Mouse (Mus musculus): ENCODE results near the gene Plscr3. TPM values are rescaled to one million over a fixed set of nuclear protein-coding genes. Genes with fewer than 3 reads are reported as not detected.

The Plscr3 gene
- total RNA-seq, 1 experiment from 2014 or later, result 33.3 TPM

DNA sequence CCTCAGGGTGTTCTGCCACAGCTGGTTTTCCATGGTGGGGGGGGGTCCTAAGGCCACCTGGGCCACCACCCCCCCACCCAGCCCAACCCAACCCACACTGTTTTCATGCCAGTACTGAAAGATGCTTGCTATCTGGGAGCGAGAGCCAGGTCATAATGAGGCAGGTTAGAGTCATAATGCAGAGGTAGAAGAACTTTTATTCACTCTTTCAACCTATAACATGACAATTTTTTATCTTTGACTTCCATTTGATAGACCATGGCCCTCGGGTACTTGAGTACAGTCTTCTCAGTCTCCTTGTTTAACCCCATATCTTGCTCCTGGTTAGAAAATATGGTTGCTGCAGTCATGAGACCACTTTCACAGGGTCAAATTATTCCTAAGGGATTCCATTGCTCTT is 27.8 kb upstream of the Plscr3 start, which contains the start of gene Spem2:
TSS of gene Spem2 (minus strand) at position 101 of the 400 bp plus-strand sequence.
- no peak for ATAC-seq (replicated peaks in 1 of 2; ENCODE audit: insufficient read depth in 1 of 2, low FRiP score in 2 of 2, low TSS enrichment in 1 of 2, low read depth in 1 of 2, poor library complexity in 2 of 2, severe bottlenecking in 2 of 2)

DNA sequence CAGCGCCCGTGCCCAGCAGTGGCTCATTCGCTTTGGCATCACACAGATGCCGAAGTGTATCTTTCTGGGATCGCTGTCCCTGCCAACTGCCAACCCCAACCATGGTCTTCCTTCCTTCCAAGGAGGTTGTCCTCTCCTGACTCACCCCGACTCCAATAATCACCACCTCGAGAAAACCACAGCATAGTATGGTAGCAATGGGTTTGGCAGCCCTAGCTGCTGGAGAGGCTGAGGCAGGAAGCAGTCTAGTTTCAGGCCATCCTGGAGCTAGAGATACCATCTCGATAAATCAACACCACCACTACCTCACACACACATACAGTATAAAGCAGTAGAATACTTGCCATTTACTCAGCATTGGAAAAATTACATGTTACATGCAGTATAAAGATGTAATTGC is 27.3 kb upstream of the Plscr3 start:
- ATAC-seq (replicated peaks in 1 of 2; ENCODE audit: insufficient read depth in 1 of 2, low FRiP score in 2 of 2, low TSS enrichment in 1 of 2, low read depth in 1 of 2, poor library complexity in 2 of 2, severe bottlenecking in 2 of 2), result no peak

DNA sequence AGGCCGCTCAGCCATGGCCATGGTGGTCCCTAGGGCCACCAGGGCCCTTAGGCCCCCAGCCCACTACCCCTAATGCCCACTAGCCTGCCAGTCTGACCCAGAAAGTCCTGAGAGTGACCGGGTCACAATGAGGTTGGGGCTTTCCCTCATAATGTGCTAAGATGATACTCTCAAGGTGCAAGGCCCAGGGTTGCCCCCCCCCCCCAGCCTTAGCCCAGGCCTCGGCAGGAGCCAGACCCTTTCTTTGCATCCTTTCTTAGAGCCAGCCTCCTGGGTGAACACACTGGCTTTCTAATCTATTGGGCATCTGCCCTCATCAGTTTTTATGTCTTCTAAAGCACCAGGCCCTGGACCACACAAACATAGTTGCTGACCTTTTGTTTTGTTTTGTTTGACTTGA is 24.1 kb upstream of the Plscr3 start, which contains the start of gene Spem1:
TSS of gene Spem1 (minus strand) at position 101 of the 400 bp plus-strand sequence.
- ATAC-seq (replicated peaks in 1 of 2; ENCODE audit: insufficient read depth in 1 of 2, low FRiP score in 2 of 2, low TSS enrichment in 1 of 2, low read depth in 1 of 2, poor library complexity in 2 of 2, severe bottlenecking in 2 of 2), result no peak

DNA sequence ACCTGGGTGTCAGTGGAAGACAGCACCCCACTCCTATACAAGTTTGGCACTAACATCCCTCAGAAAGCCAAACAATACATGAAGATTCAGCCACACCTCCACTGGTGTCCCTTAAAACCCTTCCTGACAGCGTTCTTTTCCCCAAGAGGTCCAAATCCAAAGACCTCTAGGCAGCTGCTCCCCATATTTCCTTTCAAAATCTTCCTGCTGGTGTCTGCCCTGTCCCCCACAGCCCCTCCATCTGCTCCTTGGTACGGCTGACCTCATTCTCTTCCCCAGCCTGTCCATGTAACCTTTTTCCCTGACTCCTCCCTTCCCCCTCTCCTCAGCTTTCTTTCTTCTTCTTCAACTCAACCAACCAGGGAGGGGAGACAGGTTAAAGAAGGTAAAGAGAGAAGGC is 22.7 kb upstream of the Plscr3 start:
- no peak for ATAC-seq (replicated peaks in 1 of 2; ENCODE audit: insufficient read depth in 1 of 2, low FRiP score in 2 of 2, low TSS enrichment in 1 of 2, low read depth in 1 of 2, poor library complexity in 2 of 2, severe bottlenecking in 2 of 2)

DNA sequence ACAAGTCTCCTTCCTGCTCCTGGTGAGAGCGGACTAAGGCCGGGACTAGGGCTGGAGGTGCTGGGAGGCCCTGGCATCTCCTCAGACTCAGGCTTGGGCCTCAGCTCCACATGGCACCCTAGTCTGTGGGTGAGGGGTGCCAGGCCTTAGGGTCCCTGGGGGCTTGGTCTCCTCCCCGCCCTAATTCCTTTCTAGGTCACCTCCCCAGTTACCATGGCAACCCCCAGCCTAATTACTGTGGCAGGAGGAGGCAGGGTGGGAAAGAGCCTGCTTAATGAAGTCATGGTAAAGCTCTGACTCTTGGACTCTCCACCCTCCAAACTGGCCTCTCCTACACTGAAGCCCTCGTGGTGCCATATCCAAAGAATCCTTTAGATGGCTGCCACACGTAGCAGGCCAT is 17.3 kb upstream of the Plscr3 start:
- no peak for ATAC-seq (replicated peaks in 1 of 2; ENCODE audit: insufficient read depth in 1 of 2, low FRiP score in 2 of 2, low TSS enrichment in 1 of 2, low read depth in 1 of 2, poor library complexity in 2 of 2, severe bottlenecking in 2 of 2)

DNA sequence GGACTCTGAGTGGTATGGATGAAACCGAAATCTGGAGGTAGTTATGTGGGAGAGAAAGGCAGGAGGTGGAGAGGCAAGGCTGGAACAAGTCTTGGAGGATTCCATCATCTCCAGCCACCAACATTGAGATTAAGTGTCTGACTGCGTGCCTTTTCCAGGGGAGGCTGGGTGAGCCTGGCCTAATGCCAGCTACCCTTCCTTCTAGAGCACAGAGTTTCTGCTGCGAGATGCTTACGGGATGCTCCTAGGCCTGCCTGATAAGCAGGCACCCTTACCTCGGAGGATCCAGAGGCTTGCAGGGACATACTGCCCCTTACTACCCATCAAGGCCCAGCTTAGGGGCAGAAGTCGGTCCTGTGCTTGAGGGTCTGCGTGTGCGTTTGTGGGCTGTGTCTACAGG is 12.6 kb upstream of the Plscr3 start:
- no peak for ATAC-seq (replicated peaks in 1 of 2; ENCODE audit: insufficient read depth in 1 of 2, low FRiP score in 2 of 2, low TSS enrichment in 1 of 2, low read depth in 1 of 2, poor library complexity in 2 of 2, severe bottlenecking in 2 of 2)

DNA sequence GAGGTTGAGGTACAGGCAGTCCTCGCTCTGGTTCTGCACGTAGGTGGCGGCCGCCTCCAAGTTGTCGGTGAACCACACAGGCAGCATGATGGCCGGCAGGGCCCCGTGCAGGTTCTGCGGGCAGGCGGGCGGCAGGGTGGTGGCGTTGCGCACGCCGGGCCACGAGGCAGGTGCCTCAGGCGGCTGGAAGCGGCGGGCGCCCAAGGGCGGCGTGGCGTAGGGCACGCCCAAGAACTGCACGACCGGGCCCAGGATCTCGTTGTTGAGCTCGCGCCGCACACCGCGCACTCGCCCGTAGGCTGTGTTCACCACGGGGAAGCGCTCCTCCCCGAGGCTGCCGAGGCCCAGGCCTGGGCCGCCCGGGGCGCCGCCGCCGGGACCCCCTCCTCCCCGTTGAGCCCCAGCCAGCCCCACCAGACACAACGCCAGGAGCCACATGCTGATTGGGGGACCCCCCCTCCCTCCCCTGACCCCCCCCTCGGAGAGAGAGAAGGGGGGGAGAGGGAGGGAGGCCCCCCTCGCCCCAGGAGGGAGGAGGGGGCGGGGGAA is 12.1 kb upstream of the Plscr3 start:
- ATAC-seq (replicated peaks in 1 of 2; ENCODE audit: insufficient read depth in 1 of 2, low FRiP score in 2 of 2, low TSS enrichment in 1 of 2, low read depth in 1 of 2, poor library complexity in 2 of 2, severe bottlenecking in 2 of 2), result peak in 1 of 2 experiments; percentile 26; a peak in 2 of 4 replicates

DNA sequence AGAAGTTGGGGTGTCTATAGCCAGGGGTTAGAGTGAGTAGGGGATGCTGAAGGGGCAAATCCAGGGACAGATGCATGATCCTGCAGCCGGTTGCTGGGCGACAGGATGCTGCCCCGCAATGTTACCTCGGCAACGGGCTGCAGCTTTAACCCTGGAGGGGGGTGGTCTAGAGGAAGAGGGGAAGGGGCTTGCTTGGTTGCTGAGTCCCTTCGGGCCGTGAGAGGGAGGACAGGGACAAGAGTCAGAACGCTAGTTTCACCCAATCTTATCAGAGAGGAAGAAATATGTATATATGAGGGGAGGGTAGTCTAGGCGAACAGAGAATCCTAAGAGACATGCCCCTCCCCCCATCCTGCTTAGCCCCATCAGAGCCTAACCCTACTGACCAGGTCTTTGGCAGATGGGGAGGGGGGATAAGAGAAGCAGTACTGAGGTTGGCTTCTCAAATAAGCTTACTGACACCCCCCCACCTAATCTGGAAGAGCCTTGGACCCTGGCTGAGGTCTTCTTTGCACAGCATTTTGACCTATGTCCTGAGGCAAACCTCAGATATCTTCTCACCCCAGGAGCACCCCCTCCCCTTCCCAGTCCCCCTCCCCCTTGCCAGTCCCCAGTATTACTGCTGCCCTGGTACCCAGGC is 10.7 kb upstream of the Plscr3 start:
- no peak for ATAC-seq (replicated peaks in 1 of 2; ENCODE audit: insufficient read depth in 1 of 2, low FRiP score in 2 of 2, low TSS enrichment in 1 of 2, low read depth in 1 of 2, poor library complexity in 2 of 2, severe bottlenecking in 2 of 2)

DNA sequence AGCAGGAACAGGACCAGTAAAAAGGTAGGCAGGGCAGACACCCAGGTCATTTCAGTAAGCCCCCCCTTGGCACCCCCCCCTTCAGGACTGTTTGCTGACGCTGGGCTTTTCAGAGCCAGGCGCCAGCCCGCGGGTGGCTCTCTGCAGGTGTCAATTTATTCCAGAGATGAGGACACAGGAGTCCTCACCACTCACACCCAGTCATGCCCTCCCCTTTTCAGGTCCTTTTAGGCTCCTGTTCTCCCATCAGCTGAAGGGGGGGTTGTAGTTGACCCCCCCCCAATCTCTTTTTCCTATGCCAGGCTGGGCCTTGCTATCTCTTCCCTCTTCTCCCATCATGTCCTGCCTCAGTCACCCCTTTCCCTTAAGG is 10.2 kb upstream of the Plscr3 start:
- no peak for ATAC-seq (replicated peaks in 1 of 2; ENCODE audit: insufficient read depth in 1 of 2, low FRiP score in 2 of 2, low TSS enrichment in 1 of 2, low read depth in 1 of 2, poor library complexity in 2 of 2, severe bottlenecking in 2 of 2)

DNA sequence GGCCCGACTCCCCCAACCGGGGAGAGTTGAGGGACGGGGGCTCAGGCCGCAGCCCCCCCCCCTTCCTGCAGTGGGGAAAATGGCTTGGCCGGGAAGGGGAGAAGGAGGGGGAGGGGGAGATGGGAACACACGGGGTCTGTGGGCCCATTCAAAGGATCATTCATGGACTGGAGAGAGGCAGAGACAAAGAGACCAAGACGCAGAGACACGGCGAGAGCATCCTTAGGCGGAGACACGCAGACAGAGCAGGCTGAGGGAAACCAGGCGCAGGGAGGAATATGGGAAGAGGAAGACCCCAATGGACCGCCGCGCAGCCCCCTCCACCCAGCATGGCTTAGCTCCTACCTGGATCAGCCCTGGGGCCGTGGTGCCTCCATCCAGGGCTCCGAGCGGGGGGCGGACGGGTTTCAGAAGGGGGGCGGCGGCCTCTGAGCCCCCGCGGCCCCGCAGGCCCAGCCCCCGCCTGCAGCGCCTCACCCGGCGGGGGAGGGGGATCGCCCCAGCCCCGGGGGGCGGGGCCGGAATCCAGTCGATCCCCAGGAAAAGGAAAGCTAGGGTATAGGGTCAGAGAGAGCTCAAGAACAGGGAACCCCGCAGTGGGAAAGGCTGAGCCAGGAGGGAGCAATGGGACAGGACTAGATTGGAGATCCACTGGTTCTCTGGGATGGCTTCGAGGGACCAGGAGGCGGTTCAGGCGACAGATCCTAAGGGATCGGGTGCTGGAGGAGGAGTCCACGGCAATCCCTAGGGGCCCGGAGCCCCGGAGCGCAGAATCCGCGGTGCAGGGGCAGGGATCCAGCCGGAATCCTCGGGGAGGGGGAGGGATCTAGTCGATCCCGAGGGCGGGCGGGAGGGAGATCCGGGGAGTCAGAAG is 9.2 kb upstream of the Plscr3 start:
- ATAC-seq (replicated peaks in 1 of 2; ENCODE audit: insufficient read depth in 1 of 2, low FRiP score in 2 of 2, low TSS enrichment in 1 of 2, low read depth in 1 of 2, poor library complexity in 2 of 2, severe bottlenecking in 2 of 2), result no peak

DNA sequence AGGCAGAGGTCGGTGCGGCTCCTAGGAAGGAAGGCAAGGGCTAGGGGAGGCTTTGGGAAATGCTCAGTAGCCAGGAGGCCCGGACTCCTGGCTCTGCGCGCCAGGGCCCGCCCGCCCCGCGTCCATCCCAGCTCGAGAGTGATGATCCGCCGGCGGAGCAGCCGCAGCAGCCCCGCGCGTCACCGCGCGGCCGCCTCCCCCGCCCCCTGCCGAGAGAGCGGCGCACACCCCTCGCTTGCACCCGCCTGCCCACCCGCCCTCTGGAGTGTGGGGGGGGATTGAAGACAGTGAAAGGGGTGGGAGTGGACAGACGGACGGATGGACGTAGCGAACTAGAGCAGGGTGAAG is 8.6 kb upstream of the Plscr3 start, which contains the start of gene Nlgn2:
TSS of gene Nlgn2 (minus strand) at position 181 of the 348 bp plus-strand sequence.
- ATAC-seq (replicated peaks in 1 of 2; ENCODE audit: insufficient read depth in 1 of 2, low FRiP score in 2 of 2, low TSS enrichment in 1 of 2, low read depth in 1 of 2, poor library complexity in 2 of 2, severe bottlenecking in 2 of 2), result peak; percentile 2 to 19; a peak in 1 of 4 replicates

DNA sequence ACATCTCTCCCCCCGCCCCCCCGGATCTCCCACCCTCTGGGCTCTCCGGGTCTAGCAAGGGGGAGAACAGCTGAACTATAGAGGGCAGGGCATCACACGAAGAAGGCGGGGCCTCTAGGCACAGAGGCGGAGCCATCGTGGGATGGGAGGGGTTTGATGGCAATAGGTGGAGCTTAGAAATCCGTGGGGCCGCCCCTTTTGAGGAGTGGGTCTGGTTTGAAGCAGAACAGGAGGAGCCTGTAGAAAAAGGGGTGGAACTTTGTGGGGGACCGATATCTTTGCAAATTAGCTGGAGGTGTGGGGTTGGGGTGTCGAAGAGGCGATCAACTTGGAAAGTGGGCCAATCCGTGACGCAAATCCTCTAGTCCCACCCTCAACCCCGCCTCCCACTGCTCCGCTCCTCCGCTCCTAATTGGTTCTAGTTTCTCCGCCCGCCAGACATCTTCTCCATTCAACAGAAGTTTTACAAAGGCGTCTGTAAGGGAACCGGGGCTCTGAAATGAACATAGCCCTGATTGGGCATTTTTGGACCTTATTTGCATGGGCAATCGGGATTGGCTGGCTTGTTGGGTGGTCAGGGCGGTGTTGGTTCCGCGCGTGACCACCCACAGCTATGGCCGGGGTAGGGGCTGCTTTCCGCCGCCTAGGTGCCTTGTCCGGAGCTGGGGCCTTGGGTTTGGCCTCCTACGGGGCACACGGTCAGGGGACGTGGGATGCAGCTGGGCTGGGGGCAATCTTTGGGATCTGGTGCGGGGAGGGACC is 8.0 kb upstream of the Plscr3 start, which contains the start of gene Tmem256:
TSS of gene Tmem256 (plus strand) at position 563 of the 762 bp plus-strand sequence.
- ATAC-seq (replicated peaks in 1 of 2; ENCODE audit: insufficient read depth in 1 of 2, low FRiP score in 2 of 2, low TSS enrichment in 1 of 2, low read depth in 1 of 2, poor library complexity in 2 of 2, severe bottlenecking in 2 of 2), result peak; percentile 88 to 89

DNA sequence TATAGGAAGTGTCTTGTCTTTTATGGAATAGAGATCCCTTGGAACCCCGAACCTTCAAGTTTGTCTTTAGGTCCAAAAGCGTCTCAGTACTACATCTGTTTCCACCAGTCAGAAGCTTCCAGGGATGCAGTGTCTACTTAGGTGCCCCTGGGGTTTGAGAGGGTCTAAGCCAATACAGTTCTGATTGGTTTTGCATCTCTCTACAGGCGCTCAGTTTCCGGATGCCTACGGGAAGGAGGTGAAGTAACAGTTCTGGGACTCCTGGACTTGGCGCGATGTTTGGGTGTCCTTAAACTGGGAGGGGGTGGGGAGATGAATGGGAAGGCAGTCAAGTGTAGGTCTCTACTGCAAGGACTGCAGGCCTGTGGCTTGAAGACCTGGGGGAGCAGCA is 7.5 kb upstream of the Plscr3 start:
- no peak for ATAC-seq (replicated peaks in 1 of 2; ENCODE audit: insufficient read depth in 1 of 2, low FRiP score in 2 of 2, low TSS enrichment in 1 of 2, low read depth in 1 of 2, poor library complexity in 2 of 2, severe bottlenecking in 2 of 2)

DNA sequence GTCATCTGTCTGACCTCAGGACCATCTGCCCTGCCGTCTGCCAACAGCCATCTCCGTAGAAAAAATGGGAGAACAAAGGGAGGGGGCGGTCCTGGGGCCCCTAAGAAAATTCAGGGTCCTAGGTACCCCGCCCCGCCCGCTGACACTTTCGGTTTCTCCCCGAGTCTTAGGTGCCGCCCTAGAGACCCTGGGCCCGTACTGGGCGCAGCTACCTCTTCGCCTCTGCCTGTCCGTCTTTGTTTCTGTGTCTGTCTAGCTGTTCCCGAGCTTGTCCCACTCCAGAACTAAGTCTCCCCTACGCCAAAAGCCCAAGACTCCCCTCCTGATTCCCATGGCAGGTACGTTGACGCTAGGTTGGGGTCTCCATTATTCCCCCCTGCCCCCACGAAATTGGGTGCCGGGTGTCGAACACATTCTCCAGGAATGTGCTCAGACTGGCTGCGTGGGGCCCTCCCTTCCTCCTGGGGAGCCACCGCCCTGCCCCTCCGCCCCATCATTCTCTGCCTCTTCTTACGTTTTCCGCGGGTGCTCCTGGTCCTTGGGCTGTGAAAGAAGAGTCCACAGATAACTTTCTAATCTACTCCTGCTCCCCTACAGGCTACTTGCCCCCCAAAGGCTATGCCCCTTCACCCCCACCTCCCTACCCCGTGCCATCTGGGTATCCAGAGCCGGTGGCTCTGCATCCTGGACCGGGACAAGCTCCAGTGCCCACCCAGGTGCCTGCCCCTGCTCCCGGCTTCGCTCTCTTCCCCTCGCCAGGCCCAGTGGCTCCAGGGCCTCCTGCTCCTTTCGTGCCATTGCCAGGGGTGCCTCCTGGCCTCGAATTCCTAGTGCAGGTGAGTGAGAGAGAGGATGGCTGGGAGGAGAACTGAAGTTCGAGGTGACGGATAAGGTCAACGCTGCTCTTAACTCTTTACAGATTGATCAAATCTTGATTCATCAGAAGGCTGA is 837 bp downstream of the Plscr3 start:
- peak; percentile 9 to 11; a peak in 1 of 4 replicates for ATAC-seq (replicated peaks in 1 of 2; ENCODE audit: insufficient read depth in 1 of 2, low FRiP score in 2 of 2, low TSS enrichment in 1 of 2, low read depth in 1 of 2, poor library complexity in 2 of 2, severe bottlenecking in 2 of 2)

DNA sequence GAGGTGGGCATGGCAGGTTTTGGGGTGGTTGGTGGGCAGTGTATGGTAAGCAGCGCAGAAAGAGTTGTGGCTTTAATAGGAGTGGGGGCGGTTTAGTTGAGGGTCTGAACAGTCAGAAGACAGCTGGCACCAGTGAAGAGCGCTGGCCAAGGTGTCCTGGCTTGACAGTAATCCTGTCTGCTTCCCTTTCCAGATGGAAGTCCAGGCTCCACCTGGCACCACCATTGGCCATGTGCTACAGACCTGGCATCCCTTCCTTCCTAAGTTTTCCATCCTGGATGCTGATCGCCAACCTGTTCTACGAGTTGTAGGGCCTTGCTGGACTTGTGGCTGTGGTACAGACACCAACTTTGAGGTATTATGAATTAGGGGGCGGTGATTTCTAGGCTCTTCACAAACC is 1.8 kb downstream of the Plscr3 start:
- ATAC-seq (replicated peaks in 1 of 2; ENCODE audit: insufficient read depth in 1 of 2, low FRiP score in 2 of 2, low TSS enrichment in 1 of 2, low read depth in 1 of 2, poor library complexity in 2 of 2, severe bottlenecking in 2 of 2), result no peak

DNA sequence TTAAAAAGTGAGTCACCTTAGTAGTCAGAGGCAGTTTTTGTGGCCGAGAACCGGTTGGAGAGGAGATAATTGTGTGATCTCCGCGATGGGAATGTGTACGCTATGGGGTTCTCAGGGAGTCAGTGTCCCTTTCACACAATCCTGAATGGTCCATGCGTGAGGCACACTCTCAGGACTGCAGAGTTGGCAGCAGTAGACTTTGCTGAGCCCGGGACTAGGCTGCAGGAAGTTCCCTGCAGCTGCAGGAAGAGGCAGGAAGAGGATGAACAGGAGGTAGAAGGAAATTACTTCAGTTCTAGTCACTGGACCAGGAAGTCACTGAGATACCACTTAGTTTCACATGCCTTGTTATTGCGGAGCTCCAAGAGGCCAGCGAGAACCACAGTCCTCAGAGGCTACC is 3.0 kb downstream of the Plscr3 start:
- ATAC-seq (replicated peaks in 1 of 2; ENCODE audit: insufficient read depth in 1 of 2, low FRiP score in 2 of 2, low TSS enrichment in 1 of 2, low read depth in 1 of 2, poor library complexity in 2 of 2, severe bottlenecking in 2 of 2), result no peak

DNA sequence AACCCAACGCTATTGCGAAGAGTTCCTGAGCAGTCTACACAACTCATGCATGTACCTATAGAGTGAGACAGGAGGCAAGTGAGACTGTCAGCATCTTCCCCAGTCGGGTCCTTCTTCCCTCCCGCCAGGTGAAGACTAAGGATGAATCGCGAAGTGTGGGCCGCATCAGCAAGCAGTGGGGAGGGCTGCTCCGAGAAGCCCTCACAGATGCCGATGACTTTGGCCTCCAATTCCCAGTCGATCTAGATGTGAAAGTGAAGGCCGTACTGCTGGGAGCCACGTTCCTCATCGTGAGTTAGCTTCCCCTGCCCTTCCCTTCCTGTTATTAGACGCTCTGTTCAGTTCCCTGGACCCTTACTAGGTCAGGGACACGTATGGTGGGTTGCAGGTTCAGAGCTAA is 3.7 kb downstream of the Plscr3 start:
- no peak for ATAC-seq (replicated peaks in 1 of 2; ENCODE audit: insufficient read depth in 1 of 2, low FRiP score in 2 of 2, low TSS enrichment in 1 of 2, low read depth in 1 of 2, poor library complexity in 2 of 2, severe bottlenecking in 2 of 2)

All from hematopoietic stem cell, adult 5-6 weeks (primary cell).